Mouse (Mus musculus) heart, embryonic 16.5 days (tissue): Measurements from ENCODE around the gene 2310034C09Rik. TPM values are rescaled to one million over a fixed set of nuclear protein-coding genes. Genes with fewer than 3 reads are reported as not detected.
"Not testable (repeated sequence)": the region's sequence is repeated elsewhere in the genome, so short reads cannot be mapped to it uniquely, and the experiment has no call there.

Source experiments
- ATAC-seq: fragments of 200-750 bp; cut with Nextera tagmentation; replicated peaks from 2 replicates; pipeline ENCODE4 v1.8.0; 2017; ENCODE audit warnings: moderate number of reproducible peaks; ENCODE audit not compliant: insufficient read depth, low FRiP score; ENCODE audit errors: extremely low read depth
- H3K27ac ChIP-seq: fragments of 300-500 bp; sonication (generic); 2 replicates; pipeline ENCODE4 v1.5.1; 2014; ENCODE audit warnings: mild to moderate bottlenecking, low read length, control low read depth, moderate library complexity
- H3K27me3 ChIP-seq: fragments of 300-500 bp; sonication (generic); 2 replicates; pipeline ENCODE4 v1.6.1; 2014; ENCODE audit warnings: low read length, mixed read lengths; ENCODE audit not compliant: control insufficient read depth, insufficient read depth
- H3K36me3 ChIP-seq: fragments of 300-500 bp; sonication (generic); 2 replicates; pipeline ENCODE4 v1.6.1; 2014; ENCODE audit not compliant: control insufficient read depth, insufficient read depth
- H3K4me1 ChIP-seq: fragments of 300-500 bp; sonication (generic); 2 replicates; pipeline ENCODE4 v1.6.1; 2014; ENCODE audit warnings: low read length, mixed read lengths; ENCODE audit not compliant: control insufficient read depth, insufficient read depth
- H3K4me2 ChIP-seq: fragments of 300-500 bp; sonication (generic); 2 replicates; pipeline ENCODE4 v1.6.1; 2014; ENCODE audit warnings: low read depth, mild to moderate bottlenecking, control low read depth, low read length
- H3K4me3 ChIP-seq: fragments of 300-500 bp; sonication (generic); 2 replicates; pipeline ENCODE4 v1.5.1; 2014; ENCODE audit warnings: mild to moderate bottlenecking, control low read depth, low read length
- H3K9ac ChIP-seq: fragments of 300-500 bp; sonication (generic); 2 replicates; pipeline ENCODE4 v1.6.1; 2014; ENCODE audit warnings: low read length, control low read depth
- H3K9me3 ChIP-seq: fragments of 300-500 bp; sonication (generic); replicated peaks from 2 replicates; pipeline ENCODE4 v1.6.1; 2016; ENCODE audit warnings: low read length; ENCODE audit not compliant: control insufficient read depth
- WGBS: fragments of 180-500 bp; shearing (Covaris S2); extraction: QIAGEN DNeasy Blood & Tissue Kit; methylation state at CpG from one replicate; pipeline ENCODE4 v1.1.7; 2014; 5-methylcytosine and 5-hydroxymethylcytosine counted together
- polyA plus RNA-seq: library from polyadenylated mRNA; unstranded; fragments of >200 nt; fragmentation: Nextera tagmentation; extraction: Ambion mirVana; gene quantifications from 2 replicates; pipeline ENCODE4 v1.2.1, GENCODE M21; 2015

The 2310034C09Rik gene
- 0.14 TPM in 1 of 2 replicates, not detected in the other for polyA plus RNA-seq

GRCm38 (mm10) chr16:88758547-88758946 lies at the start of gene 2310034C09Rik:
Gene 2310034C09Rik, plus strand, starts transcription at chr16:88758847.
- not testable (repeated sequence) for H3K36me3 ChIP-seq, H3K4me1 ChIP-seq, H3K27me3 ChIP-seq, H3K4me3 ChIP-seq, H3K4me2 ChIP-seq, H3K9ac ChIP-seq, ATAC-seq, H3K9me3 ChIP-seq, H3K27ac ChIP-seq
- 79% methylated on average over 3 of the region's 3 CpGs for WGBS

GRCm38 (mm10) chr16:88710757-88711156 lies 47.9 kb upstream of the 2310034C09Rik start:
- no peaks in the 10 kb centered on the region for H3K4me1 ChIP-seq
- H3K9ac ChIP-seq: no peak overlapping the region
- H3K36me3 ChIP-seq: no peaks in the 10 kb centered on the region
- no peak overlapping the region for H3K4me2 ChIP-seq
- WGBS: 66% methylated on average over 4 of the region's 4 CpGs
- 0 out of 2 replicates have a peak, but pooled peaks have one; percentile 18 for ATAC-seq
- no peak overlapping the region for H3K4me3 ChIP-seq
- H3K27me3 ChIP-seq: no peaks in the 10 kb centered on the region
- H3K9me3 ChIP-seq: no peaks in the 10 kb centered on the region
- H3K27ac ChIP-seq: no peak overlapping the region

- no peaks in the 10 kb centered on the region for H3K27me3 ChIP-seq
- WGBS: 81% methylated on average over 6 of the region's 6 CpGs
- ATAC-seq: no peak
- H3K9ac ChIP-seq: no peak overlapping the region
- H3K4me2 ChIP-seq: no peak overlapping the region
- no peaks in the 10 kb centered on the region for H3K9me3 ChIP-seq
- H3K4me1 ChIP-seq: no peaks in the 10 kb centered on the region
- no peak overlapping the region for H3K4me3 ChIP-seq
- no peaks in the 10 kb centered on the region for H3K36me3 ChIP-seq
- H3K27ac ChIP-seq: no peak overlapping the region
Observed at GRCm38 (mm10) chr16:88711245-88711644, 47.4 kb upstream of the 2310034C09Rik start.

- 0 out of 2 replicates have a peak, but pooled peaks cover 3% of the 10 kb centered on the region for H3K9me3 ChIP-seq
Observed at GRCm38 (mm10) chr16:88716549-88716948, 42.1 kb upstream of the 2310034C09Rik start.

GRCm38 (mm10) chr16:88720031-88720430 lies 38.6 kb upstream of the 2310034C09Rik start:
- Histone ChIP-seq H3K4me2 (no peak overlapping the region), H3K27ac (no peak overlapping the region), H3K4me3 (no peak overlapping the region), H3K27me3 (no peaks in the 10 kb centered on the region), H3K9ac (no peak overlapping the region), H3K4me1 (no peaks in the 10 kb centered on the region), H3K9me3 (0 out of 2 replicates have a peak, but pooled peaks cover 3% of the 10 kb centered on the region), H3K36me3 (no peaks in the 10 kb centered on the region)
- 55% methylated on average over 1 of the region's 1 CpGs for WGBS
- no peak for ATAC-seq

More at GRCm38 (mm10) chr16:88716549-88716948, 42.1 kb upstream of the 2310034C09Rik start:
- Histone ChIP-seq H3K4me1 (no peaks in the 10 kb centered on the region), H3K9ac (no peak overlapping the region), H3K27ac (no peak overlapping the region), H3K4me2 (no peak overlapping the region), H3K36me3 (no peaks in the 10 kb centered on the region), H3K4me3 (no peak overlapping the region), H3K27me3 (no peaks in the 10 kb centered on the region)
- no peak for ATAC-seq

- no peaks in the 10 kb centered on the region for H3K4me1 ChIP-seq
- WGBS: 68% methylated on average over 4 of the region's 4 CpGs
- no peak for ATAC-seq
Observed at GRCm38 (mm10) chr16:88728812-88729275, 29.8 kb upstream of the 2310034C09Rik start, which contains the start of gene Krtap13-1. Gene Krtap13-1, plus strand, starts transcription at chr16:88728862.

GRCm38 (mm10) chr16:88735391-88735790 lies 23.3 kb upstream of the 2310034C09Rik start:
- H3K36me3 ChIP-seq: no peaks in the 10 kb centered on the region
- ATAC-seq: no peak
- no peaks in the 10 kb centered on the region for H3K4me1 ChIP-seq
- H3K27me3 ChIP-seq: no peaks in the 10 kb centered on the region
- no peak overlapping the region for H3K4me3 ChIP-seq
- no peak overlapping the region for H3K9ac ChIP-seq
- WGBS: 48% methylated on average over 2 of the region's 2 CpGs
- H3K9me3 ChIP-seq: no peaks in the 10 kb centered on the region
- H3K27ac ChIP-seq: no peak overlapping the region
- H3K4me2 ChIP-seq: no peak overlapping the region

More at GRCm38 (mm10) chr16:88728812-88729275, 29.8 kb upstream of the 2310034C09Rik start, which contains the start of gene Krtap13-1:
- Histone ChIP-seq H3K4me2 (no peak within 1 kb of the TSS), H3K36me3 (no peaks in the 10 kb centered on the region), H3K9ac (no peak within 1 kb of the TSS), H3K27ac (no peak within 1 kb of the TSS), H3K9me3 (no peaks in the 10 kb centered on the region), H3K4me3 (no peak within 1 kb of the TSS), H3K27me3 (no peaks in the 10 kb centered on the region)

- Histone ChIP-seq H3K9ac (no peak overlapping the region), H3K4me3 (no peak overlapping the region), H3K9me3 (no peaks in the 10 kb centered on the region), H3K27ac (no peak overlapping the region), H3K36me3 (no peaks in the 10 kb centered on the region), H3K4me1 (no peaks in the 10 kb centered on the region), H3K4me2 (no peak overlapping the region), H3K27me3 (no peaks in the 10 kb centered on the region)
- no peak for ATAC-seq
- 64% methylated on average over 4 of the region's 4 CpGs for WGBS
Observed at GRCm38 (mm10) chr16:88744750-88745340, 13.8 kb upstream of the 2310034C09Rik start.

GRCm38 (mm10) chr16:88747943-88748342 lies 10.7 kb upstream of the 2310034C09Rik start:
- H3K9me3 ChIP-seq: no peaks in the 10 kb centered on the region
- no peak for ATAC-seq
- no peak overlapping the region for H3K27ac ChIP-seq
- no peaks in the 10 kb centered on the region for H3K36me3 ChIP-seq
- no peak overlapping the region for H3K9ac ChIP-seq
- H3K4me2 ChIP-seq: no peak overlapping the region
- H3K4me1 ChIP-seq: no peaks in the 10 kb centered on the region
- 69% methylated on average over 4 of the region's 4 CpGs for WGBS
- no peak overlapping the region for H3K4me3 ChIP-seq
- H3K27me3 ChIP-seq: no peaks in the 10 kb centered on the region
